Mouse (Mus musculus) adrenal gland, postnatal 14 days (tissue): ENCODE results near the gene Ifi208. TPM values are rescaled to one million over a fixed set of nuclear protein-coding genes. Genes with fewer than 3 reads are reported as not detected.
"Not testable (repeated sequence)": the region's sequence is repeated elsewhere in the genome, so short reads cannot be mapped to it uniquely, and the experiment has no call there.

Experiments used
- DNase-seq: peaks from one replicate; pipeline ENCODE4 v3.0.0; 2021; ENCODE audit warnings: mixed read lengths
- long read RNA-seq, 2 experiments: library from polyadenylated mRNA; stranded (forward); transcript quantifications; one replicate each; pipeline ENCODE4 v2.0.0; 2021
- microRNA-seq, 2 experiments: library from miRNA; unstranded; fragments of <30 nt; microRNA quantifications; one replicate each; pipeline ENCODE4 v1.2.0; 2021
- total RNA-seq: library from RNA; stranded (reverse); gene quantifications from 2 replicates; pipeline ENCODE4 v1.2.3, GENCODE M21; 2021

Ifi208 gene
- 0.52 and 4.5 TPM in 2 replicates for total RNA-seq
- long read RNA-seq, experiment 1: 0 reads
- long read RNA-seq, experiment 2: 0 reads

- peak; percentile 4 for DNase-seq
Observed at GRCm38 (mm10) chr1:173673458-173674097, at the start of gene Ifi208. Gene Ifi208, plus strand, starts transcription at chr1:173673675.

DNA sequence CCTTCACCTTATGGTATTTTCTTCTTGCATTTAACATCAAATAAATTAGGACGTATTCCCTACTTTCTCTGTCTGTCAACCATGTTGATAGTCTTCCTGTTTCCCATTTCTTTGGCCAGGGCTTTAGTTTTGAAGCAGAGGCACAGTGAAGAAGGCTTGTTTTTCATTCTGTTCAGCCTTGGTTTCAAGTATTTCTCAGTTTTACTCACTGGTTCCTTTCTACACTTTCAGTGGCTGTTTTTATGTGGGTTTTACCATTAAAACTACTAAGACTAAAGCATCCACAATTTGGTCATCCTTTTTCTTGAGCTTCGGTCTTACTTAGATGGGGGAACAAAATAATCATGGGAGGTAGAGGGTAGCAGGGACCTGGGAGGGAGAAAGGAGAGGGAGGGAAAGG, 49.4 kb upstream of the Ifi208 start:
- DNase-seq: no peak

DNA sequence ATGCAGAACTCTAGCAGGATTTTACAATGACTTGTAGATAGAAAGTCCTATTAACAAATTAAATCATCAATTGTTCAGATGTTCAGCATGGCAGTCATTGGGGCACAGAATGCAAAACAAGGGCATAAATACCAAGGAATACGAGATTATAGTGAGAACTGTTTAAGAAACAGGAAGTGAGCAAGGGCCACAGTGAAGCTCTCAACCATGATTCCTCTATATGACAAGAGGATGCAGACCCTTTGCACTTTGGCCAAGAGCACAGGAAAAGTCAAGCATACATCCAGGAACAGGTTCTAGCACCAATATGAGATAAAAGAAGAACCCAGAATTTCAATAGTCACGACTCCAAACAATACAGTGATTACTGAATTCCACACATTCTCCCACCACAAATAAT, 46.8 kb upstream of the Ifi208 start:
- no peak for DNase-seq

- not testable (repeated sequence) for DNase-seq
Observed at GRCm38 (mm10) chr1:173630622-173631021, 42.9 kb upstream of the Ifi208 start, which contains the start of gene Ifi209. Gene Ifi209, plus strand, starts transcription at chr1:173630917.

- DNase-seq: no peak
Observed at GRCm38 (mm10) chr1:173633969-173634645, 39.4 kb upstream of the Ifi208 start.

DNA sequence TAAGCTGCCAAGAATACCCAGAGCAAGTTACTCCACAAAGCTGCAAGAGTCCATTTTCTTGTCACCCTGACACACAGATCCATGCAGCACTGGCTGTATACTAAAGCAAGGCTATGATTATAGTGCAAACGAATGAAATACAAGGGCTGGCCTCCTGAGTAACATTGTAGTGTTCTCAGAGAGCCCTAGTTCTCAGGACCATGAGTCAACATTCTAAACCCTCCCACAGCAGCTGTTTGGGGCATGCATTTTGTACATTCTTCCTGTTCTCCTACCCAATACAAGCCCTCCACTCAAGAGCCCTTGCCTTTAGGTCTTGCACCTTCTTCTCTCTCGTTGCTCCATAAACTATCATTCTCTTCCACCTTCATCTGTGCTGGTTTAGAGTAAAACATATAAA, 28.1 kb upstream of the Ifi208 start:
- no peak for DNase-seq

DNA sequence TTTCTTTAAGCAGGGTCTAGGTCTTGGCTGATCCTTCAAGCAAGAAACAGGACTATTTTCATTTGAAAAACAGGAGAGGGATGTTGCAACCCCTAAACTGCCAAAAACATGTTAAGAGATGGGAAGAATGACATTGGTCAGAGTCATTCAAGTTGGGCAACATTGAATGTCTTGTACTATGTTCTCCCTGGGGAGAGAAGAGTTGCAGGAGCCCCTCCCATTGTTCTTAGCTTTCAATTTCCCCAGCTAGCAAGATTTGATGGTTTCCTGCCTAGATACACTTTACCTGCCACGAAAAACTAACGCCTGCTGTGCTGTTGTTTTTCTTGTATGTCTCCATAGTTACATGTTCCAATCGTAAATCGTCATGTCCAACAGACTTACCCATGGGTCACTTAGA, 15.5 kb upstream of the Ifi208 start:
- no peak for DNase-seq

DNA sequence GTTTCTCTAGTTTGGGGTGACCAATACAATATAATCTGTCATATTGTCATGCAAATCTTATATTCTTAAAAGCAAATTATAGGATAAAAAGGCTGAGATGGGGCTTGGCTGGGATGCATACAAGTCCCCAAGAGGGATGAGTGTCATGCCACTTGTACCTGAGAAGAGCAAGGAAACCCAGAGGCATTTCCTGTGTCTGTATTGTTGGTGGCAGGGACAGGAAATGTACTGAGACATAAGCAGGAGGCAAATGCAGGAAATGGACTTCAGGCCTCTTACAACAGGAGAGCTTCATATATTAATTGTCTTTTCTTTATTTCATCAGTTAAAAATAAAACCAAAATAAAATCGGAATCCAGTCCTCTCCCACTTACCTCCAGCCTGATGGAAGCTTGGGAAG, 5.1 kb downstream of the Ifi208 start:
- not testable (repeated sequence) for DNase-seq

GRCm38 (mm10) chr1:173694270-173694669, 20.8 kb downstream of the Ifi208 start:
- no peak for DNase-seq

DNA sequence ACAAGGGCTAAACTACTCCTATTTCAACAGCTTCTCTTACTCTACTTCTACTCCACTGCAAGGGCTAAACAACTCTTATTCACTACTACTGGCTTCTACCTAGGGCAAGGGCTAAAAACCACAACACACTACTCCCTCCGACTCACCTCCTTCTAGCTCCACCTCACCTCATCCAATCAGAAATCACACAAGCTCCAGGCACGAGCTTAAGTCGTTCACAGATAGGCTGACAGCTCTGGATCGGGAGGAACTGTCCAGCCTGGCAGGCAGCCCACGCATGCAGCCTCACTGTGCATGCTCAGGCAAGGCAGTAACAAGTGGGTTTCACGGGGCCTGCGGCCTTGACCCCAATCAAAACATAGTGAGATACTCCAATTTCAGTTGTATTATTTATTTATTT, 59.7 kb downstream of the Ifi208 start:
- DNase-seq: peak; percentile 21

- DNase-seq: not testable (repeated sequence)
Observed at GRCm38 (mm10) chr1:173735015-173735414, 61.5 kb downstream of the Ifi208 start.

DNA sequence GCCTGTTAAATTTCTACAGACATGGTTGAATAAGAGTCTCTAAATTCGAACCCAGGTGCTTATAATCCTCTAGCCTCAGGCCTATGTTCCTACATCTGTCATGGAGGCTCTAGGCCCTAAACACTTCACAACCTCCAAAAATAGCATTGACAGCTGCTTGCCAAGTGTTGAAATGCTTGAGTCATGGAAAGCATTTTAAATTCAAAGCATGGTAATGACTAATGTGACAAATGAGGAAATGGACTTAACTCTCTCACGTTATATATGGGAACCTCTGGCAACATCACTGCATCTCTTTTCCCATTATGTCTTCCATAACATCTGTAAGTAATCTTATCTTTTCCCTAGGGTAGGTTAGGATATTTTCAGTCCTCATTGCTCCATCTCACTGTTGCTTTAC, 63.5 kb downstream of the Ifi208 start:
- DNase-seq: no peak

DNA sequence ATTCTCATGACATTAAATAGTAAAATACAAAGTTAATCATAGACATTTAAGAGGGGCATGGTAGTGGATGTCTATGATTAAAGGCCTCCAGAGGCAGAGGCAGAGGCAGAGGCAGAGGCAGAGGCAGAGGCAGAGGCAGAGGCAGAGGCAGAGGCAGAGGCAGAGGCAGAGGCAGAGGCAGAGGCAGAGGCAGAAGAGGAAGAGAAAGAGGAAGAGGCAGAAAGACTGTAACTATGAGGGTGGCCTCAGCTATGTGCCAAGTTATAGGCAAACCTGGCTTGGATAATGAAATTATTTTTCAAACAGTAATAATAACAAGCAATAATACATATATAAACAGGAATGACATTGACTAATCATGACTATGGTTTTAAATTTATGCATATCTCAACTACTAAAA, 67.1 kb downstream of the Ifi208 start:
- DNase-seq: no peak

GRCm38 (mm10) chr1:173741656-173742055, 68.2 kb downstream of the Ifi208 start, which contains the start of gene Ifi207:
Gene Ifi207, minus strand, starts transcription at chr1:173741747.
- DNase-seq: no peak

GRCm38 (mm10) chr1:173742262-173742661, 68.8 kb downstream of the Ifi208 start:
- DNase-seq: no peak

Small RNA genes within 50 kb of the gene (microRNA-seq; reads per million reads assigned to microRNA genes)
- 0 reads per million in 2 experiments for gene Gm44339

Other genes starting within 250 kb of the Ifi208 start
- gene Ifi206, start 182.6 kb upstream of the Ifi208 start, total RNA-seq: 0.19 and 2.7 TPM in 2 replicates
- gene Ifi214, start 137.7 kb upstream of the Ifi208 start, total RNA-seq: 0.22 and 1.4 TPM in 2 replicates
- gene Ifi213, start 74.4 kb upstream of the Ifi208 start, total RNA-seq: 0.11 and 3.6 TPM in 2 replicates
- 1.1 and 8.3 TPM in 2 replicates for gene Ifi209, start 42.8 kb upstream of the Ifi208 start, total RNA-seq
- gene Ifi207, start 68.1 kb downstream of the Ifi208 start, total RNA-seq: 3.6 and 6.6 TPM in 2 replicates
- gene Ifi204, start 93.3 kb downstream of the Ifi208 start, total RNA-seq: 3.6 and 6.3 TPM in 2 replicates
- 2.1 and 2.7 TPM in 2 replicates for gene Ifi211, start 239.4 kb downstream of the Ifi208 start, total RNA-seq